Mouse (Mus musculus) adrenal gland, postnatal 0 days (tissue): ENCODE measurements around the gene Gfra1. TPM values are rescaled to one million over a fixed set of nuclear protein-coding genes. Genes with fewer than 3 reads are reported as not detected.

Experiments used
- polyA plus RNA-seq: library from polyadenylated mRNA; unstranded; fragments of >200 nt; fragmentation: Nextera tagmentation; extraction: Ambion mirVana; gene quantifications from 2 replicates; pipeline ENCODE4 v1.2.1, GENCODE M21; 2015

Gene Gfra1
- polyA plus RNA-seq = 3.6 and 9.3 TPM in 2 replicates

DNA sequence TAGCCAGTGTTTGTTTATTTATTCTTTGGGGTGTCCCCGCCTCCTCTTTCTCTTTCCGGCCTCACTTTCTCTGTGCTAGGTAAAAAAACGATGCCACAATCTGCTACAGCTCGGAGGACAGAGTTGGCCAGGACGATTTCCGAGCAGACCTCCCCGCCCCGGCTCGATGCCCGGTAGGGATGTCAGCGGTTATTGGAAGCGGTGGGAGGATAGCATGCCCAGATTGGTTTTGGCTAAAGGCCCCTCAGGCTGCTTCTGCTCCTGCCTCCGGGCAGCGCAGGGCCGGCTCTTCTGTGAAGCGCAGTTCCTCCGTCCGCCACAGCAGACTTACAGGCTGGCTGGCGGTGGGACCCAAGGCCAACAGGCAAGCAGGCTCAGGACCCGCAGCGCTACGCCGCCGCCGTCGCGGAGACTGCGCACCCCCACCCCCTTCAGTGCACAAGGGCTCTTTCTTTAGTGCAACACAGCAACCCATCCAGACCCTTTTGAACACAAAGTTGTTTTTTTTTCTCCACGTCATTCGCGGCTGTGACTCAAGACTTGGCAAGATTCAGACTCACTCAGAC, at the start of gene Gfra1:
Gene Gfra1 (minus strand): TSS at position 414 of the 566 bp plus-strand sequence.

Other genes with a start within 250 kb of the Gfra1 start
- gene Ccdc172, start 56.1 kb upstream of the Gfra1 start, polyA plus RNA-seq = not detected in 2 replicates
- gene Pnlip, start 196.6 kb upstream of the Gfra1 start, polyA plus RNA-seq = not detected in 2 replicates